Mouse (Mus musculus): Measurements from ENCODE around the gene Plxna2.

GRCm38 (mm10) chr1:194809600-194809999 lies 191.6 kb downstream of the Plxna2 start:
- TF ChIP-seq POLR2A (IDR thresholded peaks at IDR 0.05; ENCODE audit: extremely low read depth, insufficient read depth, low read length) (no peak), CTCF (IDR thresholded peaks at IDR 0.05; ENCODE audit: extremely low read depth, insufficient read depth, low read length) (no peak)

Data from cortical plate, adult 2 months (tissue).